9 mouse cellular contexts compared by ENCODE assay signal in the genomic region with DNA sequence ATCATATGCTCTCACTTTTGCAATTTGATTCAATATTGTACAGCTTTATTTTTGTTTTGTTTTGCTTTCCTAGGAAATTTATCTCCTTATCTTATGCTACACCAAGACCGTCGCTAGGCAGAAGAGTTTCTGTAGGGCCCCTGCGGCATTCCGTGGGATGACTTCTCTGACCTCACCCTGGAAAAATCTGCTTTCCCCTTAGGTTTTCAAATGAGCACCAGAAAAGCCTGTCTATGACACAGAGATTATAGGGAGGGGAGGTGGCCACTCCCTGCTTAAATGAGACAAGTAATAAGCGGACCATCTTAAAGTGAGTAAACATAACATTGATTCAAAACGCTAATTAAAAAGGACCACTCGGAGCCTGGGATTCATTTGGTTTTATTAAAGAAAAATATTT. TPM values are rescaled to one million over a fixed set of nuclear protein-coding genes. Genes with fewer than 3 reads are reported as not detected.
A peak's percentile ranks its signal among the peaks of the same experiment; 100 is the strongest.
DNase-seq lines count a peak whose midpoint lies in the region; ATAC-seq and TF ChIP-seq lines count a peak whose summit lies in the region.
"Had no signal": no experiment of that assay in that cellular context is flagged by ENCODE, and none has a peak within 500 bp of the region (broad histone marks: within the 10 kb centered on the region; RNA-seq: fewer than 3 reads in every experiment).

No protein-coding gene starts in this region.

- TF ChIP-seq EP300 in stomach, postnatal 0 days (optimal IDR thresholded peaks at IDR 0.05): no peak

- no peak overlapping the region for H3K9ac ChIP-seq in embryonic facial prominence, embryonic 12.5 days
- no peak overlapping the region for H3K9ac ChIP-seq in liver, embryonic 15.5 days
- no peak overlapping the region for H3K9ac ChIP-seq in liver, embryonic 12.5 days
- H3K9ac ChIP-seq in limb, embryonic 14.5 days (ENCODE audit: low read depth, low read length, severe bottlenecking): peak overlapping the region; percentile 1; the same call in 1 of the 2 replicates
- peak overlapping the region; percentile 43 for H3K9ac ChIP-seq in stomach, postnatal 0 days (ENCODE audit: low read length)
- H3K9ac ChIP-seq: limb, embryonic 12.5 days had no signal

- TF ChIP-seq CTCF in stomach, postnatal 0 days (IDR thresholded peaks at IDR 0.05; ENCODE audit: low read depth): no peak

- WGBS in embryonic facial prominence, embryonic 12.5 days: 59% methylated on average over 7 of the region's 7 CpGs
- WGBS in embryonic facial prominence, embryonic 10.5 days: 71% methylated on average over 7 of the region's 7 CpGs
- WGBS in liver, embryonic 15.5 days (ENCODE audit: insufficient replicate concordance): 31% methylated on average over 7 of the region's 7 CpGs
- WGBS in liver, embryonic 12.5 days (ENCODE audit: insufficient replicate concordance): 68% methylated on average over 7 of the region's 7 CpGs
- whole genome bisulfite sequencing in limb, embryonic 14.5 days: 59% methylated on average over 7 of the region's 7 CpGs
- 32% methylated on average over 7 of the region's 7 CpGs for WGBS in stomach, postnatal 0 days

- no peaks in the 10 kb centered on the region for H3K9me3 ChIP-seq in embryonic facial prominence, embryonic 12.5 days
- H3K9me3 ChIP-seq in embryonic facial prominence, embryonic 10.5 days: no peaks in the 10 kb centered on the region
- H3K9me3 ChIP-seq in liver, embryonic 15.5 days (replicated peaks): no peaks in the 10 kb centered on the region
- H3K9me3 ChIP-seq in liver, embryonic 12.5 days (replicated peaks): no peaks in the 10 kb centered on the region
- H3K9me3 ChIP-seq in limb, embryonic 14.5 days (ENCODE audit: control insufficient read depth, low read length): no peaks in the 10 kb centered on the region
- no peaks in the 10 kb centered on the region for H3K9me3 ChIP-seq in stomach, postnatal 0 days (ENCODE audit: control insufficient read depth, low read length)
- H3K9me3 ChIP-seq: limb, embryonic 12.5 days had no signal

- H3K4me1 ChIP-seq in embryonic facial prominence, embryonic 12.5 days: no peaks in the 10 kb centered on the region
- no peaks in the 10 kb centered on the region; the same call in 1 of the 2 replicates for H3K4me1 ChIP-seq in embryonic facial prominence, embryonic 10.5 days
- H3K4me1 ChIP-seq in liver, embryonic 15.5 days (replicated peaks): no peaks in the 10 kb centered on the region
- no peaks in the 10 kb centered on the region for H3K4me1 ChIP-seq in liver, embryonic 12.5 days
- peaks cover 8% of the 10 kb centered on the region for H3K4me1 ChIP-seq in limb, embryonic 14.5 days (ENCODE audit: control insufficient read depth, insufficient read depth, low read length)
- H3K4me1 ChIP-seq in stomach, postnatal 0 days (replicated peaks; ENCODE audit: control insufficient read depth, insufficient read depth): no peaks in the 10 kb centered on the region

- no peak for TF ChIP-seq POLR2A in limb, embryonic 14.5 days (IDR thresholded peaks at IDR 0.05; ENCODE audit: borderline replicate concordance, extremely low read depth, insufficient read depth, insufficient read length)

- DNase-seq in embryonic facial prominence, embryonic 10.5 days (ENCODE audit: low spot score): no peak
- DNase-seq in limb, embryonic 14.5 days (ENCODE audit: low spot score): peak; percentile 51
- no peak for DNase-seq in stomach, postnatal 0 days (ENCODE audit: low spot score)
- DNase-seq in right cerebral cortex, postnatal 4 days: no peak
- no peak for DNase-seq in urinary bladder, postnatal 4 days (ENCODE audit: low spot score in 2 of 2)

- no peaks in the 10 kb centered on the region for H3K27me3 ChIP-seq in embryonic facial prominence, embryonic 12.5 days
- H3K27me3 ChIP-seq in embryonic facial prominence, embryonic 10.5 days (replicated peaks; ENCODE audit: low read depth, poor library complexity, severe bottlenecking): no peaks in the 10 kb centered on the region
- no peaks in the 10 kb centered on the region for H3K27me3 ChIP-seq in liver, embryonic 15.5 days
- no peaks in the 10 kb centered on the region for H3K27me3 ChIP-seq in liver, embryonic 12.5 days (replicated peaks)
- H3K27me3 ChIP-seq in limb, embryonic 14.5 days (ENCODE audit: control insufficient read depth, insufficient read depth, low read length): no peaks in the 10 kb centered on the region
- no peaks in the 10 kb centered on the region for H3K27me3 ChIP-seq in stomach, postnatal 0 days (ENCODE audit: control insufficient read depth, insufficient read depth, low read length)
- H3K27me3 ChIP-seq: limb, embryonic 12.5 days had no signal

- H3K36me3 ChIP-seq in embryonic facial prominence, embryonic 12.5 days: no peaks in the 10 kb centered on the region
- H3K36me3 ChIP-seq in embryonic facial prominence, embryonic 10.5 days (replicated peaks): no peaks in the 10 kb centered on the region
- H3K36me3 ChIP-seq in liver, embryonic 15.5 days (replicated peaks): no peaks in the 10 kb centered on the region
- H3K36me3 ChIP-seq in liver, embryonic 12.5 days: no peaks in the 10 kb centered on the region
- H3K36me3 ChIP-seq in limb, embryonic 14.5 days (ENCODE audit: control insufficient read depth, insufficient read depth, low read length): no peaks in the 10 kb centered on the region
- no peaks in the 10 kb centered on the region for H3K36me3 ChIP-seq in stomach, postnatal 0 days (ENCODE audit: control insufficient read depth, insufficient read depth, low read length)
- H3K36me3 ChIP-seq: limb, embryonic 12.5 days had no signal

- ATAC-seq in embryonic facial prominence, embryonic 12.5 days (ENCODE audit: insufficient number of reproducible peaks, insufficient read depth, low FRiP score, low TSS enrichment): no peak
- ATAC-seq in liver, embryonic 15.5 days (ENCODE audit: insufficient read depth): no peak
- ATAC-seq in liver, embryonic 12.5 days: no peak
- ATAC-seq in limb, embryonic 14.5 days (ENCODE audit: low FRiP score, low read depth): 0 out of 2 replicates have a peak, but pooled peaks have one; percentile 30
- no peak for ATAC-seq in stomach, postnatal 0 days (ENCODE audit: low FRiP score, low TSS enrichment)

- no peak overlapping the region for H3K4me2 ChIP-seq in embryonic facial prominence, embryonic 12.5 days (replicated peaks)
- H3K4me2 ChIP-seq in liver, embryonic 15.5 days: no peak overlapping the region
- no peak overlapping the region for H3K4me2 ChIP-seq in liver, embryonic 12.5 days
- peak overlapping the region; percentile 32 for H3K4me2 ChIP-seq in limb, embryonic 14.5 days (replicated peaks; ENCODE audit: low read depth, low read length, severe bottlenecking)
- peak overlapping the region; percentile 42 for H3K4me2 ChIP-seq in stomach, postnatal 0 days (replicated peaks; ENCODE audit: low read depth)
- H3K4me2 ChIP-seq: limb, embryonic 12.5 days had no signal

- H3K4me3 ChIP-seq in embryonic facial prominence, embryonic 12.5 days: no peak overlapping the region
- H3K4me3 ChIP-seq in embryonic facial prominence, embryonic 10.5 days: no peak overlapping the region
- peak overlapping the region; percentile 33 for H3K4me3 ChIP-seq in liver, embryonic 15.5 days (replicated peaks)
- H3K4me3 ChIP-seq in liver, embryonic 12.5 days: no peak overlapping the region
- H3K4me3 ChIP-seq in limb, embryonic 14.5 days (replicated peaks; ENCODE audit: low read length): peak overlapping the region; percentile 15
- H3K4me3 ChIP-seq in stomach, postnatal 0 days (ENCODE audit: low read depth, low read length): peak overlapping the region; percentile 38
- H3K4me3 ChIP-seq: limb, embryonic 12.5 days had no signal

- H3K27ac ChIP-seq in embryonic facial prominence, embryonic 12.5 days: 0 out of 2 replicates have a peak overlapping the region, but pooled peaks have one; percentile 32
- H3K27ac ChIP-seq in embryonic facial prominence, embryonic 10.5 days (replicated peaks): no peak overlapping the region
- H3K27ac ChIP-seq in liver, embryonic 15.5 days (replicated peaks): 0 out of 2 replicates have a peak overlapping the region, but pooled peaks have one; percentile 38
- no peak overlapping the region for H3K27ac ChIP-seq in liver, embryonic 12.5 days
- H3K27ac ChIP-seq in limb, embryonic 14.5 days (replicated peaks; ENCODE audit: low read depth, low read length): peak overlapping the region; percentile 56
- H3K27ac ChIP-seq in stomach, postnatal 0 days (replicated peaks): 0 out of 2 replicates have a peak overlapping the region, but pooled peaks have one; percentile 26
- H3K27ac ChIP-seq: limb, embryonic 12.5 days had no signal

RNA-seq across cellular contexts. Expression of a gene that starts 1.0 kb away (rescaled TPM):
- 34.4 and 34.6 TPM in 2 replicates for polyA plus RNA-seq in embryonic facial prominence, embryonic 12.5 days (2016; fragmentation: Nextera tagmentation; extraction: Ambion mirVana)
- polyA plus RNA-seq in embryonic facial prominence, embryonic 10.5 days (2016; fragmentation: Nextera tagmentation; extraction: Ambion mirVana): 0.92 and 4.3 TPM in 2 replicates
- polyA plus RNA-seq in liver, embryonic 15.5 days (2015; fragmentation: Nextera tagmentation; extraction: Ambion mirVana): 81.8 and 83.5 TPM in 2 replicates
- polyA plus RNA-seq in liver, embryonic 12.5 days (2016; fragmentation: Nextera tagmentation; extraction: Ambion mirVana): 15.1 and 19.1 TPM in 2 replicates
- polyA plus RNA-seq in limb, embryonic 14.5 days (2012; rRNA removed): 35.3 and 72.5 TPM in 2 replicates
- 257 and 350 TPM in 2 replicates for polyA plus RNA-seq in limb, embryonic 14.5 days (2014; fragmentation: Nextera tagmentation; extraction: Ambion mirVana)
- polyA plus RNA-seq in stomach, postnatal 0 days (2015; fragmentation: Nextera tagmentation; extraction: Ambion mirVana): 666 and 760 TPM in 2 replicates

Comparison
In these comparisons a context has a peak if more than half of its experiments do, and no peak if none do; other contexts are left out.
1. H3K27ac ChIP-seq: peak in embryonic facial prominence, embryonic 12.5 days (single experiment), liver, embryonic 15.5 days (single experiment), limb, embryonic 14.5 days (single experiment) and stomach, postnatal 0 days (single experiment); none in embryonic facial prominence, embryonic 10.5 days (single experiment) and liver, embryonic 12.5 days (single experiment).
2. H3K4me3 ChIP-seq: peak in liver, embryonic 15.5 days (single experiment), limb, embryonic 14.5 days (single experiment) and stomach, postnatal 0 days (single experiment); none in embryonic facial prominence, embryonic 12.5 days (single experiment), embryonic facial prominence, embryonic 10.5 days (single experiment) and liver, embryonic 12.5 days (single experiment).
3. H3K4me2 ChIP-seq: peak in limb, embryonic 14.5 days (single experiment) and stomach, postnatal 0 days (single experiment); none in embryonic facial prominence, embryonic 12.5 days (single experiment), liver, embryonic 15.5 days (single experiment) and liver, embryonic 12.5 days (single experiment).
4. H3K9ac ChIP-seq: peak in limb, embryonic 14.5 days (single experiment) and stomach, postnatal 0 days (single experiment); none in embryonic facial prominence, embryonic 12.5 days (single experiment), liver, embryonic 15.5 days (single experiment) and liver, embryonic 12.5 days (single experiment).